In genomic region chr7:45180896-45181477, GRCm38 (mm10) we compare ENCODE assay signal across 8 mouse cellular contexts. TPM values are rescaled to one million over a fixed set of nuclear protein-coding genes. Genes with fewer than 3 reads are reported as not detected.
DNase-seq lines count a peak whose midpoint lies in the region; ATAC-seq and TF ChIP-seq lines count a peak whose summit lies in the region.

Gene Pth2 (plus strand): TSS chr7:45180995.

- 15% methylated on average over 20 of the region's 20 CpGs for WGBS in kidney, embryonic 14.5 days
- 19% methylated on average over 20 of the region's 20 CpGs for WGBS in forebrain, embryonic 10.5 days
- WGBS in intestine, postnatal 0 days, result 23% methylated on average over 20 of the region's 20 CpGs
- WGBS in neural tube, embryonic 13.5 days, result 12% methylated on average over 20 of the region's 20 CpGs

- ATAC-seq in kidney, embryonic 14.5 days (ENCODE audit: low FRiP score, low TSS enrichment), result no peak
- ATAC-seq in intestine, postnatal 0 days, result no peak
- no peak for ATAC-seq in neural tube, embryonic 13.5 days (ENCODE audit: low read depth)

- H3K9me3 ChIP-seq in kidney, embryonic 14.5 days (ENCODE audit: control insufficient read depth, low read length), result no peaks in the 10 kb centered on the region
- no peaks in the 10 kb centered on the region for H3K9me3 ChIP-seq in forebrain, embryonic 10.5 days
- H3K9me3 ChIP-seq in intestine, postnatal 0 days (ENCODE audit: control insufficient read depth), result no peaks in the 10 kb centered on the region
- no peaks in the 10 kb centered on the region for H3K9me3 ChIP-seq in neural tube, embryonic 13.5 days

- no peak for DNase-seq in kidney, adult 18-20 months
- no peak for DNase-seq in forebrain, embryonic 10.5 days (ENCODE audit: extremely low spot score, low spot score)
- DNase-seq in frontal cortex, postnatal 36 days (ENCODE audit: low spot score in 2 of 2), result no peak
- DNase-seq in ovary, adult 18-20 months (ENCODE audit: low spot score), result no peak
- DNase-seq in right cerebral cortex, postnatal 4 days, result no peak

- no peak within 1 kb of the TSS for H3K4me2 ChIP-seq in kidney, embryonic 14.5 days (replicated peaks; ENCODE audit: low read depth, low read length)
- H3K4me2 ChIP-seq in intestine, postnatal 0 days (replicated peaks; ENCODE audit: low read depth), result peak within 1 kb of the TSS; percentile 56
- H3K4me2 ChIP-seq in neural tube, embryonic 13.5 days, result peak within 1 kb of the TSS; percentile 53

- H3K9ac ChIP-seq in kidney, embryonic 14.5 days (ENCODE audit: low read depth, low read length), result no peak within 1 kb of the TSS
- H3K9ac ChIP-seq in intestine, postnatal 0 days (ENCODE audit: low read depth, low read length), result no peak within 1 kb of the TSS
- 0 out of 2 replicates have a peak within 1 kb of the TSS, but pooled peaks have one; percentile 22 for H3K9ac ChIP-seq in neural tube, embryonic 13.5 days

- H3K4me3 ChIP-seq in kidney, embryonic 14.5 days (ENCODE audit: low read length), result peak within 1 kb of the TSS; percentile 1; the same call in 1 of the 2 replicates
- H3K4me3 ChIP-seq in forebrain, embryonic 10.5 days, result peak within 1 kb of the TSS; percentile 45
- peak within 1 kb of the TSS; percentile 9 for H3K4me3 ChIP-seq in intestine, postnatal 0 days (ENCODE audit: low read depth, low read length)
- H3K4me3 ChIP-seq in neural tube, embryonic 13.5 days, result peak within 1 kb of the TSS; percentile 33

- peaks cover 9% of the 10 kb centered on the region; the same call in 1 of the 2 replicates for H3K4me1 ChIP-seq in kidney, embryonic 14.5 days (ENCODE audit: control insufficient read depth, insufficient read depth, low read length)
- peaks cover 46% of the 10 kb centered on the region for H3K4me1 ChIP-seq in forebrain, embryonic 10.5 days
- 0 out of 2 replicates have a peak, but pooled peaks cover 3% of the 10 kb centered on the region for H3K4me1 ChIP-seq in intestine, postnatal 0 days (replicated peaks; ENCODE audit: control insufficient read depth, insufficient read depth, low read length)
- peaks cover 30% of the 10 kb centered on the region for H3K4me1 ChIP-seq in neural tube, embryonic 13.5 days (replicated peaks)

- no peak for TF ChIP-seq CTCF in intestine, postnatal 0 days (IDR thresholded peaks at IDR 0.05; ENCODE audit: low read depth)

- no peak within 1 kb of the TSS for H3K27ac ChIP-seq in kidney, embryonic 14.5 days (ENCODE audit: low read depth, low read length)
- H3K27ac ChIP-seq in forebrain, embryonic 10.5 days, result no peak within 1 kb of the TSS
- H3K27ac ChIP-seq in intestine, postnatal 0 days (ENCODE audit: low read depth, low read length), result no peak within 1 kb of the TSS
- H3K27ac ChIP-seq in neural tube, embryonic 13.5 days (replicated peaks), result no peak within 1 kb of the TSS

- H3K36me3 ChIP-seq in kidney, embryonic 14.5 days (ENCODE audit: control insufficient read depth, insufficient read depth, low read length), result no peaks in the 10 kb centered on the region
- H3K36me3 ChIP-seq in forebrain, embryonic 10.5 days (replicated peaks), result no peaks in the 10 kb centered on the region
- H3K36me3 ChIP-seq in intestine, postnatal 0 days (ENCODE audit: control insufficient read depth, insufficient read depth), result no peaks in the 10 kb centered on the region
- no peaks in the 10 kb centered on the region for H3K36me3 ChIP-seq in neural tube, embryonic 13.5 days

- H3K27me3 ChIP-seq in kidney, embryonic 14.5 days (ENCODE audit: control insufficient read depth, insufficient read depth, low read length), result peaks cover 92% of the 10 kb centered on the region
- H3K27me3 ChIP-seq in forebrain, embryonic 10.5 days (ENCODE audit: poor library complexity, severe bottlenecking), result peaks cover 100% of the 10 kb centered on the region
- H3K27me3 ChIP-seq in intestine, postnatal 0 days (replicated peaks; ENCODE audit: control insufficient read depth, insufficient read depth, low read length), result peaks cover 86% of the 10 kb centered on the region
- H3K27me3 ChIP-seq in neural tube, embryonic 13.5 days, result peaks cover 100% of the 10 kb centered on the region

RNA-seq across cellular contexts. Expression of gene Pth2, which starts in this region (rescaled TPM):
- polyA plus RNA-seq in kidney, embryonic 14.5 days (2014; fragmentation: Nextera tagmentation; extraction: Ambion mirVana), result not detected in 2 replicates
- polyA plus RNA-seq in forebrain, embryonic 10.5 days (2016; fragmentation: Nextera tagmentation; extraction: Ambion mirVana), result 0.33 TPM in 1 of 2 replicates, not detected in the other
- not detected in 2 replicates for polyA plus RNA-seq in intestine, postnatal 0 days (2015; fragmentation: Nextera tagmentation; extraction: Ambion mirVana)
- polyA plus RNA-seq in neural tube, embryonic 13.5 days (2015; fragmentation: Nextera tagmentation; extraction: Ambion mirVana), result not detected in 2 replicates
